Mouse (Mus musculus): Measurements from ENCODE around the gene Rnf113a2.

GRCm38 (mm10) chr12:84371647-84372046, 45.3 kb upstream of the Rnf113a2 start:
- TF ChIP-seq CTCF (IDR thresholded peaks at IDR 0.05; ENCODE audit: extremely low read depth, insufficient read depth, insufficient read length, insufficient replicate concordance), result no peak
- TF ChIP-seq POLR2A (IDR thresholded peaks at IDR 0.05; ENCODE audit: low read depth, low read length), result no peak
